Mouse (Mus musculus) liver, postnatal 0 days (tissue): ENCODE measurements around the gene Mtnr1b. TPM values are rescaled to one million over a fixed set of nuclear protein-coding genes. Genes with fewer than 3 reads are reported as not detected.

Experiments used
- ATAC-seq: fragments of 200-750 bp; cut with Nextera tagmentation; 2 replicates; pipeline ENCODE4 v1.8.0; 2017; ENCODE audit warnings: mild to moderate bottlenecking, moderate library complexity
- DNase-seq: peaks from one replicate; pipeline ENCODE4 v3.0.0-alpha.2; 2016
- H3K27ac ChIP-seq: fragments of 300-500 bp; sonication (generic); 2 replicates; pipeline ENCODE4 v1.5.1; 2014; ENCODE audit warnings: antibody characterized with exemption, moderate library complexity, mild to moderate bottlenecking, low read depth
- H3K27me3 ChIP-seq: fragments of 300-500 bp; sonication (generic); 2 replicates; pipeline ENCODE4 v1.6.1; 2014; ENCODE audit warnings: low read length, control low read depth, mixed read lengths; ENCODE audit not compliant: insufficient read depth
- H3K36me3 ChIP-seq: fragments of 300-500 bp; sonication (generic); replicated peaks from 2 replicates; pipeline ENCODE4 v1.6.1; 2014; ENCODE audit warnings: mild to moderate bottlenecking, control low read depth, low read length, moderate library complexity, mixed read lengths; ENCODE audit not compliant: insufficient read depth
- H3K4me1 ChIP-seq: fragments of 300-500 bp; sonication (generic); 2 replicates; pipeline ENCODE4 v1.6.1; 2014; ENCODE audit warnings: antibody characterized with exemption, mild to moderate bottlenecking, control low read depth; ENCODE audit not compliant: insufficient read depth
- H3K4me2 ChIP-seq: fragments of 300-500 bp; sonication (generic); 2 replicates; pipeline ENCODE4 v1.6.1; 2014; ENCODE audit warnings: low read depth, mild to moderate bottlenecking, low read length, moderate library complexity, mixed read lengths
- H3K4me3 ChIP-seq: fragments of 300-500 bp; sonication (generic); 2 replicates; pipeline ENCODE4 v1.5.1; 2014; ENCODE audit warnings: low read depth, low read length
- H3K9ac ChIP-seq: fragments of 300-500 bp; sonication (generic); replicated peaks from 2 replicates; pipeline ENCODE4 v1.6.1; 2014; ENCODE audit warnings: mild to moderate bottlenecking, moderate library complexity
- H3K9me3 ChIP-seq: fragments of 300-500 bp; sonication (generic); 2 replicates; pipeline ENCODE4 v1.6.1; 2016; ENCODE audit warnings: mild to moderate bottlenecking, control low read depth, low read length, mixed read lengths
- CTCF ChIP-seq: sonication (generic); IDR thresholded peaks from 2 replicates; pipeline ENCODE4 v1.5.1; 2016; ENCODE audit warnings: antibody characterized with exemption, low read depth
- EP300 ChIP-seq: IDR thresholded peaks from 2 replicates; pipeline ENCODE4 v1.6.1; 2016; ENCODE audit warnings: antibody characterized with exemption, low read depth, mild to moderate bottlenecking
- WGBS: fragments of 180-500 bp; shearing (Covaris S2); extraction: QIAGEN DNeasy Blood & Tissue Kit; methylation state at CpG from one replicate; pipeline ENCODE4 v1.1.7; 2014; ENCODE audit not compliant: insufficient replicate concordance; 5-methylcytosine and 5-hydroxymethylcytosine counted together
- polyA plus RNA-seq: library from polyadenylated mRNA; unstranded; fragments of >200 nt; fragmentation: Nextera tagmentation; extraction: Ambion mirVana; gene quantifications from 2 replicates; pipeline ENCODE4 v1.2.1, GENCODE M21; 2015

Gene Mtnr1b
- polyA plus RNA-seq, 1 experiment from 2014 or later, result not detected

- ATAC-seq, result no peak
- H3K27ac ChIP-seq, result no peak overlapping the region
- no peak overlapping the region for H3K4me3 ChIP-seq
- 71% methylated on average over 9 of the region's 9 CpGs for WGBS
- H3K9me3 ChIP-seq, result no peaks in the 10 kb centered on the region
- no peak overlapping the region for H3K9ac ChIP-seq
- no peak for DNase-seq
- no peaks in the 10 kb centered on the region for H3K36me3 ChIP-seq
- no peak overlapping the region for H3K4me2 ChIP-seq
- H3K27me3 ChIP-seq, result no peaks in the 10 kb centered on the region
- TF ChIP-seq CTCF, result no peak
- TF ChIP-seq EP300, result no peak
- H3K4me1 ChIP-seq, result no peaks in the 10 kb centered on the region
These were observed 29.8 kb upstream of the Mtnr1b start for GRCm38 (mm10) chr9:15903948-15904750.

- ATAC-seq (no peak), DNase-seq (no peak)
- H3K27ac ChIP-seq, result no peak overlapping the region
- H3K4me3 ChIP-seq, result no peak overlapping the region
- no peaks in the 10 kb centered on the region for H3K4me1 ChIP-seq
- TF ChIP-seq EP300, result no peak
- no peak for TF ChIP-seq CTCF
- H3K4me2 ChIP-seq, result no peak overlapping the region
- no peaks in the 10 kb centered on the region for H3K27me3 ChIP-seq
- no peaks in the 10 kb centered on the region for H3K9me3 ChIP-seq
- no peak overlapping the region for H3K9ac ChIP-seq
- no peaks in the 10 kb centered on the region for H3K36me3 ChIP-seq
- 76% methylated on average over 2 of the region's 2 CpGs for WGBS
These were observed 23.8 kb upstream of the Mtnr1b start for GRCm38 (mm10) chr9:15898112-15898511.

GRCm38 (mm10) chr9:15886756-15887155 is 12.4 kb upstream of the Mtnr1b start:
- H3K27ac ChIP-seq, result no peak overlapping the region
- ATAC-seq (no peak), DNase-seq (no peak)
- no peaks in the 10 kb centered on the region for H3K9me3 ChIP-seq
- H3K27me3 ChIP-seq, result no peaks in the 10 kb centered on the region
- no peak overlapping the region for H3K9ac ChIP-seq
- no peak overlapping the region for H3K4me2 ChIP-seq
- no peak overlapping the region for H3K4me3 ChIP-seq
- no peaks in the 10 kb centered on the region for H3K4me1 ChIP-seq
- TF ChIP-seq EP300, result no peak
- TF ChIP-seq CTCF, result no peak
- no peaks in the 10 kb centered on the region for H3K36me3 ChIP-seq
- WGBS, result 75% methylated on average over 5 of the region's 5 CpGs

GRCm38 (mm10) chr9:15880754-15881153 is 6.4 kb upstream of the Mtnr1b start:
- no peak overlapping the region for H3K9ac ChIP-seq
- H3K9me3 ChIP-seq, result no peaks in the 10 kb centered on the region
- H3K4me1 ChIP-seq, result no peaks in the 10 kb centered on the region
- H3K27ac ChIP-seq, result no peak overlapping the region
- H3K36me3 ChIP-seq, result no peaks in the 10 kb centered on the region
- H3K4me2 ChIP-seq, result no peak overlapping the region
- no peak overlapping the region for H3K4me3 ChIP-seq
- DNase-seq, result no peak
- ATAC-seq, result no peak
- TF ChIP-seq EP300 (no peak), CTCF (no peak)
- no peaks in the 10 kb centered on the region for H3K27me3 ChIP-seq

GRCm38 (mm10) chr9:15880160-15880603 is 5.8 kb upstream of the Mtnr1b start:
- no peak overlapping the region for H3K4me2 ChIP-seq
- H3K4me3 ChIP-seq, result no peak overlapping the region
- peak; percentile 82 for TF ChIP-seq CTCF
- no peak for TF ChIP-seq EP300
- no peak overlapping the region for H3K27ac ChIP-seq
- no peak for ATAC-seq
- H3K27me3 ChIP-seq, result no peaks in the 10 kb centered on the region
- no peaks in the 10 kb centered on the region for H3K9me3 ChIP-seq
- H3K4me1 ChIP-seq, result no peaks in the 10 kb centered on the region
- no peak overlapping the region for H3K9ac ChIP-seq
- 19% methylated on average over 3 of the region's 3 CpGs for WGBS
- DNase-seq, result peak; percentile 24
- no peaks in the 10 kb centered on the region for H3K36me3 ChIP-seq

- H3K27ac ChIP-seq, result no peak overlapping the region
- DNase-seq (no peak), ATAC-seq (no peak)
- no peak overlapping the region for H3K9ac ChIP-seq
- no peaks in the 10 kb centered on the region for H3K9me3 ChIP-seq
- no peaks in the 10 kb centered on the region for H3K36me3 ChIP-seq
- 46% methylated on average over 4 of the region's 4 CpGs for WGBS
- TF ChIP-seq CTCF, result no peak
- no peak for TF ChIP-seq EP300
- H3K4me2 ChIP-seq, result no peak overlapping the region
- no peak overlapping the region for H3K4me3 ChIP-seq
- H3K27me3 ChIP-seq, result peaks cover 3% of the 10 kb centered on the region
- H3K4me1 ChIP-seq, result no peaks in the 10 kb centered on the region
These were observed 4.3 kb downstream of the Mtnr1b start for GRCm38 (mm10) chr9:15870013-15870412.
